Mouse (Mus musculus) layer of hippocampus, adult 18-20 months (tissue): ENCODE measurements around the gene Foxred2. TPM values are rescaled to one million over a fixed set of nuclear protein-coding genes. Genes with fewer than 3 reads are reported as not detected.
A peak's percentile ranks its signal among the peaks of the same experiment; 100 is the strongest.

Source experiments
- DNase-seq, 2 experiments: peaks; one replicate each; pipeline ENCODE4 v3.0.0; 2022; ENCODE audit warnings: low spot score in 2 of 2
- long read RNA-seq: library from polyadenylated mRNA; stranded (forward); transcript quantifications from one replicate; pipeline ENCODE4 v2.0.0, GENCODE M21; 2021
- total RNA-seq, 2 experiments: library from RNA; stranded (reverse); gene quantifications; 2 replicates each; pipeline ENCODE4 v1.2.3; 2021

Foxred2 gene
- 1 to 10 TPM; 9.6 to 9.8 TPM for total RNA-seq
- long read RNA-seq, full-length matches to known transcripts: 14 of 23 reads
- long read RNA-seq, partial matches to known transcripts: 9 of 23 reads
- long read RNA-seq, other reads (novel, unspliced or antisense): 0 of 23 reads

DNA sequence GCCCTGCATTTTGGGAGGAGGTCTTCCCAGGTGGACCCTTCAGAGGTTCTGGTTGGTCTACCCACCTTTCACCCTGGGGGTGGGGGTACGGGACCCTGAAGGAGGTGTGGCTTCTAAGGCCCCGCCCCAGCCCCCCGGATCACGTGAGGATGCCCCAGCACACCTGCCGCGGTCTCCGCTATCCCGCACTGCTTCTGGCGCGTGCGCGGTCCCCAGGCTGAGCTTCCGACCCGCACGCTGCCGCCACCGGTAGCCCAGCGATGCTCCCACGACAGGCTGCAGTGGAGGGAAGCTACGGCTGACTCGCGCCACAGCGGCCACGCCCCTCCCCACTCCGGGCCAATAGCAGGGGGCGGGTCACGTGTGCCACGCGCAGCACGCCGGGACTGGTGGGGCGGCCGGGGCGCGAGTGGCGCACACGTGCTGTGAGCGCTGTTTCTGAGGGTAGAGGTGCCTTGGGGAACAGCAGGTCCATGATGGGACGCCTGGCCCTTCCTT lies at the start of gene Foxred2:
Gene Foxred2 (minus strand): TSS at position 319 of the 498 bp plus-strand sequence.
- peak; percentile 81 to 86 for DNase-seq

DNA sequence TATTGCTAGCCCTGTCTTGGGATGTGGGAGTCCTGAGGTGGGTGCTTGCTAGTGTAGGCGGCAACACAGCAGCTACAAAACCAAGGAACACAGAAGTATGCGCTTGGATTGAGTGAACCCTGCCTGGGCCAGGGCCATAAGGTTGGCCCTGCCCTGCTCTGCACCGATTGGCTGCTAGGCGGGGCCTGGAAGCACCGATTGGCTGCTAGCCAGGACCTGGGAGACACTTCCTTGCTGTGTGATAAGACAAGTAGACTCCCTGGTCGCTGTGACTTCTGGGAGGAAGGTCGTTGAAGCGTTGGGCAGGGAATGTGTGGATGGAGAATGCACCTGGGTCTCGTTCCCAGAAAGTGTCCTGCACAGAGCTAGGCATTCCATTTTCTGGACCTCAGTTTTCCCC lies 47.4 kb upstream of the Foxred2 start:
- DNase-seq: no peak

DNA sequence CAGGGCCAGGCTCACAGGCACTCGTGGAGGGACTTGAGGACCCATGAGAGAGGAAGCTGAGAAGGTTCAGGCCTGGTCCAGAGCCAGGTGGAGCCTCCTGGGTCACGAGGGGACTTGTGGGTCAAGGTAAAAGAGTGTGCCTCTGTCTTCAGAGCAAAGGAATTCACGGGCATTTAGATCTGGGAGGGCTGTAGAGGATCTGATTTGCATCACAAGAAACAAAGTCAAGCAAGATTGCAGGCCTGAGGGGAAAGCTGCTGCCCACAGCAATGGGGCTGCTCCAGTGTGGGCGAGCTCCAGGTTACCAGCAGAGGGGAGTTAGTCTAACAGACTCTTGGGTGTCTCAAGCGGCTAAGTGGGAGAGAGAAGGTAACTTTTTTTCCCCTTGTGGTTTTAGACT lies 44.9 kb upstream of the Foxred2 start:
- no peak for DNase-seq

DNA sequence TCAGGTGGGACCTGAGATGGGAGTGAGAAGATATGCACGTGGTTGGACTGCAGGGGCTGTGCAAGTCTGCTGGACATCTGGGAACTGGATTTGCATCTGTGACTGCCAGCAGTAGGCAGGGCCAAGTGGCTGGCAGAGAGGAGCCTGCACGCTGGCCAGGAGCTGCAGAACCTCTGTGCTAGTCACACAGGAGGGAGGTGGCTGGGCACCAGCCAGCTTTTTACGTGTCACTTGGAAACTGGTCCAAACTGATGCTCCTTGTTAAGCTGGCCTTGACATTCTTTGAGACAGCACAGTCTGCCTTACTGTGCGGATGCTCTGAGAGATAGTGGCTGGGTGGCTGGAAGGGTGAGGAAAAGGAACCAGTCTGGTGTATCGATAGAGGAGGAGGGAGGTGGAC lies 32.0 kb upstream of the Foxred2 start:
- no peak for DNase-seq

DNA sequence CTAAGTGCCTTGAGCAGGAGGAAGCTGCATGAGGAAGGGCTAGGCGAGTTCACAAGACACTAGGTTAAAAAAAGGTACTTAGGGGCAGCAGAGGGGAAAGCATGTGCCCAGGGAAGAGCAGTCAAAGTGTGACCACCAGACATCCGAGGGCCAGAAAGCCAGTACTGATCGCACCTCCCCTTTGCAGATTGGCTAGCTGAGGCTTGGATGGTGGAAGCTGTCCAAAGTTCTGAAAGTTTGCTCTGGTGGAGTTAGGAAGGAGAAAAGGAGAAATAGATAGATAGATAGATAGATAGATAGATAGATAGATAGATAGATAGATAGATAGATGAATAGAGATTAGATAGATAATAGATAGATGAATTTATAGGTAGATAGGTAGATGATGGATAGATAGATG lies 26.9 kb upstream of the Foxred2 start:
- no peak for DNase-seq

DNA sequence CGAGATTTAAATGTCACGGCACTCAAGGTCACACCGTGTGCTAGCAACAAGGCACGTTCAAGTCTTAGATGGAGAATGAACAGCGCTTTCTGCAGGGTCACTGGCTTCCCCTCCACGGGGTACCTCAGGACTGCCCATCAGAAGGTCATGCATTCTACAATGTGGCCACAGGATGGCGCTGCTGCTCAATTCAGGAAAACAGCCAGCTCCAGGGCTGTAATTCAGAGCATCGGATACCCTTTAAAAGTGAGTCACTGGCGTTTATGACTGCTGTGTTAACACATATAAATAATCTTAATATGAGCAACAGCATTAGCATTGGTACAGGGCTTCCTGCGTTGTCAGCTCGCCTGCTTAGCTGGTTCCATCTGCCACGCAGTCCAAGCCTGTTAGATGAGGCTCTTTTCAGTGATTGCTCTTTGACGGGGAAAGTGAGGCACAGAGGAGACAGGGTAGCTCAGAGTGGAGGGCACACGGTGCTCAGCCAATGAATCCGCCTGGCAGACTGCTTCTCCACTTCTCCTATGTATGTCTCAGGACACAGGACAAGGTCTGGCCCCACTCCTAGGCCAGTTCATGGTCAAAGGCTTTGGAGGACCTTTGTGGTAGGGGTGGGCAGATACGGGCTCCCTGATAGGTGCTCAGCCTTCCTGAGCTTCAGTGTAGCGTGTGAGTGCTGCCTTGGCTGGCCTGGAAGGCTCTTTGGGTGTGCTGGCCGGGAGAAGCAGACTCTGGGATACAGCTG lies 25.8 kb upstream of the Foxred2 start:
- DNase-seq: peak; percentile 76 to 90

DNA sequence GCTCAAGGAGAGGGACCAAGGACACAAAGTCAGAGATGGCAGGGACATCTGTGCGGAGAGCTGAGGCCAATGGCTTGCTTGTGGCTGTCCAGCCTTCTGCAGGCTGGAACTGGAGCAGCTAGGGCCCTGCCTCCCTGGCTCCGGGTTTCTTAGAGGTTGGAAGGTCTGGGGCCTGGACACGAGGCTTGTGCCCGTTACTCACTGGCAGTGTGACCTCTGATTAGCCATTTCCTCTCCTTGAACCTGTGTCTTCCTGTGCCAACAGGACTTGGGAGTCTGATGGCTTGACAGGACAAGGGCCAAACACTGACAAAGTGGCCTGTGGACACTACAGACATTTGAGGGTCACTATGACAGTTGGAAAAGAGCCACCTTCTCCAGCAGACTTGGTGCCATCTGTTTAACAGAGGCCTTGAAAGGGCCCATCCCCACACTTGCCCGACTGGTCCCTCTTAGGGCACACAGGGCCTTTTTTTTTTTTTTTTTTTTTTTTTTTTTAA lies 24.7 kb upstream of the Foxred2 start:
- no peak for DNase-seq

DNA sequence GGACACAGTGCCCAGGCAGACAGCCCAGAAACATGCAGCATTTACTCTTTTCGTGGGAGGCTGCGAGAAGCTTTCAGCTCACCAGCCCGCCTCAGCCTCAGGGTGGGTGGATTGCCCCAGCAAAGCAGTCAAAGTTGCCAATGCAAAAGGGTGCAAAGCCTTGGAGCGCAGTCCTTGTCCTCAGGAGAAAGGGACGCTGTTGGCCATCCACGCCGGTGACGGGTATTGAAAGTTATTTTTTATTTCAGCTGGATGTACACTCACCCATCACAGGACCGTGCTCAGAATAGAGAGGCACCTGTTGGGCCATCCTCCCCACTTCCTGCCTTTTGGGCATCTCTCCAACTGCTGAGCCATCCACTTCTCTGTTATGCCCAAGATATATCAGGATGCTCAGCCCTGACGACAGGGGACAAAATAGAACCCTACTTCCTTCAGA lies 22.9 kb upstream of the Foxred2 start:
- peak; percentile 36 to 61 for DNase-seq

DNA sequence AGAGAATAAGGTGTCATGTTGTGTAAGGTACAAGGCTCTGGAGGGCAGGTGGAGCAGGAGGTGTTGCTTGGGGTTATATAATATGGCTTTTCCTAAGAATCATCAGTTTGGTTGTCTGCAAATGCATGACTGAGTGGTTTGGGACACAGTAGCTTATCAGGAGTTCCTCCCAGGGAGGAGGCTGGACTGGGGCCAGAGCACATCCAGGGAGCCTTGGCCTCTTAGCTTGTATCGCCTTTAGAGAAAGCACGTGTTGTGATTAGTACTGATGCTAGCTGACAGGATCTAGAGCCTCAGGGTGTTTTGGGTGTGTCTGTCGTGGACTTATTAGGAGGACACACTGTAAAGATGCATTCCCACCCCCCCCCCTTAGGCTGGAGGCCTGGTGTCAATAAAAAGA lies 21.1 kb upstream of the Foxred2 start:
- no peak for DNase-seq

DNA sequence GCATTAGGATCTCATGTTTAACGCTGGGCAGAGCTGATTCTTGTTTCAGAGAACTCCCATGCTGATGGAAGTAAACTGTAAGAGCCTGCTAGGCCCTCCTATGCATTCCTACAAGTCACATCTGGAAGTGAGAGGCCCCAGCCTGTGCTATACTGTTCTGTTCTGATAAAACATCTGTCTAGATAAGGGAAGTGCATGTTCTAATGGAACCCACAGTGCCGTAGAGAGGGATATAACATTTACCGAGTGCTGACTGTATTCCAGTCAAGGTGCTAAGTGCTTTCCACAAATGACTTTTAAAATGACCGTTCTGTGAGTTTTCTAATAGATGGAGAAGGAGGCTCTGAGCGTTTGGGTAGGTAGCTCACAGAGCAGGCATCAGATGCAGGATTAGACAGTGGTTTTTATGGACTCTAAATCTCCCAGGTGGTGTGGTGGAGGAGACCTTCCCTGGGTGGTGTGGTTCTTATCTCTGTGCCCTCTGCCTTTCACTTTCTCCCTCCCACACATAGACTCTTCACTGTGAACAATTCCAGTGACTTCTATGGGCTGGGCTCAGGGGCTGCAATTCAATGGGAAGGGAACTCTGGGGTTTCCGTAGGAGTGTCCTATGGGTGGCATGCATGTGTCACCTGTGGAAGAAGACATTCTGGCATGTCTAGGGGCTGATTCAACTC lies 17.8 kb upstream of the Foxred2 start:
- no peak for DNase-seq

DNA sequence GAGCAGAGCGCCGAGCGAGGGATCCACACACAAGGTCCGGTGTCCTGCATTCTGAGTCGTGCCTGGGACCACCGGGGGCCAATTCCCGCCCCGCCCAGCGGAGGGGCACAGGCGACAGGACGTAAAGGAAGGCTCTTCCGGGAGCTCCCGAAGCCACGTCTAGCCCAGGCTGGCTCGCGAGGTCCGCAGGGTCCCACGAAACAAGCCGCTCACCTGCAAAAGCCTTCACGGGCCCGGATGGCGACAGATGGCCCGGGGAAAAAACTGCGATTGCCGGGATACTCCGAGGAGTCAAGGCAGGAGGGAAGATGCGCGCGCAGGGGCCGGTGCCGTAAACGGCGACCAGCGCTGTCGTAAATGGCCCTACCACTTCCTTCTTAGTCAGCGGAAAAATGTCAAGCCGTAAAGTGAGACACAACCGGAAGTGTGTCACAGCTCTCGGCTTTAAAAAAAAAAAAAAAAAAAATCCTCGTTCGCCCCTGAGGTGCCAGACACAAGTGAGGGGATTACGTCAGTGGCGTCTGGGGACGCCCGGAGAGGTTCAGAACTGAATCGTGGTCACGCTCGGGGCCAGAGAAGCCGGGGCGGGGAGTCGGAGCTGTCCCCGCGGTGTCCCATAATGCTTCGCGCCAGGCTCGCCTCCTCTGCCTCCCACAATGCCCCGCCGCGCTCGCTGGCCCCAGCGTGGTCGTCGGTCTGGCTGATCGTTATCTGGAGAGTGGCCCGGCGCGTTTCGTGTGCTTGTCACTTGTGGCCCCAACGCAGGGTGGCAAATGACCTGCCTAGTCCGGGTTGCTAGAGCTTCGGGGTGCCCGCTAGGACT lies 14.2 kb upstream of the Foxred2 start, which contains the start of gene Eif3d:
Gene Eif3d (minus strand): TSS at position 344 of the 823 bp plus-strand sequence.
- peak; percentile 93 to 100 for DNase-seq

DNA sequence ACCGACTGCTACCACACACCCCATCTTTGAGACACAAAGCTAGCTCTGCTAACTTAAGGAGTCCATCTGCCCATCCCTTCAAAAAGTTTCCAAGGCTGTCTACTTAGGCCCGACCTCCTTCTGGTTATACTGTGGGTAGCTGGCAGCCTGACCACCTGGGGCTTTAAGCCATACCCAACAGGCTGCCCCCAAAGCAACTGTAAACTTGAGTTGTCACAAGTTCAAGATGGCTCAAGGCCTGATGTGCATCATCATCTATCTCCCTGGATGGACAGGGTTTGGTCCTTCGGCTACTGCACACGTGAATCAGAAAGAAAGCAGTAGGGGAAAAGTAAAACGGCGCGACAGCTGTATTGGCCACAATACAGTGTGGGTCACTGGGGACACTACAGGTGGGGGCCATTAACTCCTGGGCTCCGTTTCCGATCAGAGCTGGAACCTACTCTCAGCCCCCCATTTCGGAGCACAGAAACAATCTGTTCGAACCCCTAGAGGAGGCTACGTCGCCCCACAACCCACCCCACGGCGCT lies 13.5 kb upstream of the Foxred2 start:
- DNase-seq: no peak

DNA sequence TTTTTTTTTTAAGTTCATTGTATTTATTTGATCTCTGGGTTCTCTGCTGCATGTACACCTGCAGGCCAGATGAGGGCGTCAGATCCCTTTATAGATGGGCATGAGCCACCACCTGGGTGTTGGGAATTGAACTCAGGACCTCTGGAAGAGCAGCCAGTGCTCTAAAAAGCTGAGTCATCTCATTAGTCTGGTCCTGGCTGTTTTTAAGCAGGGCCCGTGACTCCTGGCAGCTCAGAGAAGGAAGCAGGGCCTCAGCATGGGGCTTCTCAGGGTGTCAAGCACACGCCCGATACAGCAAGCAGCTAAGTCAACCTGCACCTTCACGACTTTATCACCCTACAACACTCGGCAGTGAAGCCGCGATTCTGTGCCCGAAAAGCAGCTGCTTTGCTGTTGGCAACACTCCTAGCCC lies 8.6 kb upstream of the Foxred2 start:
- no peak for DNase-seq

DNA sequence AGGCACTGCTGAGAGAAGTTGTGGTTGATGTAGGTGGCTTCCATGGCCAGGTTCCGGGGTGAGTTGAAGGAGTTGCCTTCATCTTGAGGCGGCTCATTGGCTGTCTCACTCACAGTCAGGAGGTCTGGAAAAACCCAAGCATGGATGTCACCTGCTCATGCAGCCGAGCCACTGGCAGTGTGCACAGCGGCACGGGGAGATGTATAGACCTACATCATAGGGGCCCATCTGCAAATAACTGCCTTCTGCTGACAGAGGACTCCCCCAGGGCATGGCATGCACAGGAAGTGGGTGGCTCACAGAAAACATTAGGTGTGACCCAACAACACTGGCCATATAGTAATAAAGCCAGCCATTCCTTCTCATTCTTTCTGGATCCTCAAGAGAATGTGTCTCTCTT lies 5.9 kb upstream of the Foxred2 start:
- DNase-seq: no peak

DNA sequence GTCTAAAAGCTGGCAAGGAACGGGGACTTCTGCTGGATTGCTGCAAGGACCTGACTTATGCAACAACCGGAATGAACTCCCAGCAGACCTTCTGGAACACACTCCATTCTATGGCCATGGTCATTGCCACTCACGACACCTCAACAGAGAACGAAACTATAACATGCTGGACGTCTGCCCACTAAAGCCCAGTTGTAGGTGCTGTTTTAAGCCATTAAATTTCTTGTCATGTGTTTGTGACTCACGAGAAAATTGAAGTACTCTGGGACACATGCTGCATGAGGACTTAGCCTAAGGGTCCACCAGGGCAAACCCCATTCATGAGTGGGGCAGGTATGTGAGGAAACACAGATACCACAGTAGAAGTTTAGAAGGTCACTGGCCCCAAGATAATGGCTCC lies 4.2 kb upstream of the Foxred2 start:
- no peak for DNase-seq

DNA sequence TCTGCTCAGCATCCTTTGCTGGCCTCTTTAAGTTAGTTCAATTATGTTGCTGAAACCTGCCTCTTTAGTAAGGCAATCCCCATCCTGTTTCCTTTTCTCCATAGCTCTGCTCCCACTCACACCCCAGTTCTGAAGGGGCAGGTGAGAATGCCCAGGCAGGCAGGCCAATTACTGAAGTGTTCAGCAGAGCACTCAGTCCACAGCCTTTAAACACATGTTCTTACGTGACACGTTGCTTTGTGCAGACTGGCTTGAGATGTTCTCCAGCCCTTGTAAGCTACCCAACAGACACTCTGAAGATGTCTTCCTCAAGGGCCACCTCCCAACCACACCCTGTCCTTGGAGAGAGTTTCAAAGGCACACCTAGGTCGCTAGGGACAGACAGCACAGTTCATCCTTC lies 1.5 kb upstream of the Foxred2 start:
- no peak for DNase-seq

DNA sequence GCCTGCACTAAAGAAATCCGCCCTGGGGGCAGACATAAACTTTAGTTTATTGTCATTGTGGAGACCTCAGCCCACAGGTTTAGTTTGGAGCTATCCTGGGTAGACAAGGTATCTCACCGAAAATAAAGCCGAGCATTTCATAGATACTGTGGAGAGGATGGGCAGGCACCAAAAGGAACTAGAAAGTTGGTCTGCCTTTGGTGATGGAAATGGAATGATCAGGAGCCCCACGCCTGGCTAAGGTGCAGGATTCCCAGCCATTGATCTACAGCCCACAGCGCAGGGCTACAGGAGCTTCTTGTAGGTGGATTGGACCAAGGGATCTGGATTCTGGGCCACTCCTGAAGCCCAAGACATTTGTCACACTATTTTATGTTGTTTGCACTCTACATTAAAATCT lies 1.1 kb upstream of the Foxred2 start:
- no peak for DNase-seq

DNA sequence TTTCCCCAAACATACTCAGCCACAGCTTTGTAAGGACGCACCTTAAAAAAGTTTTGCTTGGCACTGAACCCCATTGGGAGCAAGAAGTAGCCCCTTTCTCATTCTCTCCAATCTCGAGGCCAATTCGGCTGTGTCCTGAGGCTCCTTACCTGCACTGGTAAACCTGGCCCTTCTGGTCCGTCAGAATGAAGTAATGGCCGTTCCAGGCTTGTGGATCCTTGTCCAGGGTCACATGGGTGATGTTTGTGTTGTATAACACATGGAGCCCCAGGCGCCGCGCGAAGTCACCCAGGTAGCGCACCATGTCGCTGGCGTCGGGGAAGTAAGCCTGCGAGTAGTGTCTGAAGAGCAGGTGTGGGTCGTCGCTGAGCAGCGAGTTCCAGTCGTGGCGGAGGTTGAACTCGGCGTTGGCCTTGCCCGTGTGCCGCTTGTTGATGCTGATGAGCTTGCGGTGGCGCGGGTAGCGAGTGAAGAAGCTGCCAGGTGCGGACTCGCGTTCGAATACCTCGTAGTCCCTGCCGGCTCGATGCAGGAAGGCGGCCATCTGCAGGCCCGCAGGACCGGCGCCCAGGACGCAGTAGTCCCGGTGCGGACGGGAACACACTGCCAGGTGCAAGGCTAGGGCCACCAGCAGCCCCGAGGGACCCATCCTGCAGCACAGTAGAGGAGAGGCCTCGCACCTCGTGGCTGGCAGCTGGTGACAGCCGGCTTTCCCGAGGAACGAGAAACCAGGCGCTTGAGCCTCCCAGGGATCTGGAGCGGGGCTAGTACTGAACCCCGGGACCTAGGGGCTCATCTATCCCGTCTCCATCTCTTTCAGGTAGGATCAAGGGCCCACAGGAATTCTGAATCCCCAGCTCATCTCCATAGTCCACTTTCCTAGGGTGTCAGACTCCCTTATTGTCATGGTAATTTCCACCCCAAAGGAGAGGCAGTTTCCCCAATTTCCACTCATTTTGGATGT lies 800 bp downstream of the Foxred2 start:
- no peak for DNase-seq

DNA sequence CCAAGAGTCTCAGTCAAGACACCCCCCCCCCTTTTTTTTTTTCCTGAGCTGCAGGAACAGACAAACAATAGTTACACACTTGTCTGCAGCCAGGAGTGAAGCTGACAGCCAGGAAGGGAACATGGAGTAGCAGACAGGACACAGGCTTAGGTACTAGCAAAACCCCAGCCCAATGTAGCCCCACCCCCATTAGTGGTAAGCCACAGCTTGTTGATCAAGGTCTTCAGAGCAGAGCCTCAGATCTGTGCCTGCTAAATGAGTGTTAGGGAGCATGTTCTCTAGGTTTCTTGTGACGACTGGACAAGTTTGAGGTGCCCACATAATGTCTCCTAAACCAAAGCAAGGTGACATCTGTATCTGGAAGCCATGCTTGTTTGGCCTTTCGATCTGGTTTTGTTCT lies 2.2 kb downstream of the Foxred2 start:
- no peak for DNase-seq

DNA sequence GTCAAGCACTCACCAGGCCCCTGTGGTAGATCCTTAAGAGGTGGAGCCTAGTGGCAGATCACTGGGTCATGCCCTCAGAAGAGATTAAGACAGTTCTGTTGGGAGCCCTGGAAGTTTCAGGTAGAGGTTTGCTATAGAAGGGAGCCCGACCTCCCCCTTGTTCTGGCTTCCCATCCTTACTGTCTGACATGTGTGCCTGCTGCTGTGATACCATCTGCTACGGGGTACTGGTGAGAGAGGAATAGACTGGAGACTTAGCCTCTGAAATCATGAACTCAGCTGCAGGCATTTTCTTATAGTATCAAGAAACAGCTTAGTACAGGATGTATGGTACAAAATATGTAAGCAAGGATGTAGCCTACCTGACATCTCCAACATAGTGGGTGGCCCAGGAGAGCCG lies 3.6 kb downstream of the Foxred2 start:
- DNase-seq: no peak
